Mouse (Mus musculus) fat pad, adult 2 months (tissue): ENCODE measurements around the gene Ankrd34b.

Source experiments
- DNase-seq: peaks from one replicate; pipeline ENCODE4 v3.0.0-alpha.2; 2011; ENCODE audit warnings: low read depth, low spot score; ENCODE audit errors: extremely low read depth

The Ankrd34b gene

DNA sequence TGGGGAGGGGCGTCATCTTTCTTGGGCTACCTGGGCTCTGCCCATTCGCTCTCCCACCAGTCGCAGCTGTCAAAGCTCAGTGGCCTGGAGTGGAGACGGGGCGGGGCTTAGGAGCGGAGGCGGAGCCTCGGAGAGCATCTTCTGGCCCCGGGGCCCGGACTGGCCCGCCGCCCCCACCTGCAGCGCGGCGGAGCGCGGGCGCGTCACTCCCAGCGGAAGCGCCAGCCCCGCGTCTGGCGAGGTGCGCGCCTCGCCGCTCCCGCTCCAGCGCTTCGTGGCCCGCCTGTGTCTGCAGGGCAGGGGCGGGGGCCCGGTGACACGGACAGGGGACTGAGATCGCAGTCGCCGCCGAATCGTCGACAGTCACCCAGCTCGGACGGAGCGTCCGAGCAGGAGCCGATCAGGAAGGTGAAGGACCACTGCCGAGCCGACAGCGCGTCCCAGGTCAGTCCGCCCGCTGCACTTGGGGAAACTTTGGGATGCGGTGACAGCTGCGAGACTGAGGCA is at the start of gene Ankrd34b:
Gene Ankrd34b, plus strand, starts transcription at position 139 of the 507 bp plus-strand sequence.
- no peak for DNase-seq

DNA sequence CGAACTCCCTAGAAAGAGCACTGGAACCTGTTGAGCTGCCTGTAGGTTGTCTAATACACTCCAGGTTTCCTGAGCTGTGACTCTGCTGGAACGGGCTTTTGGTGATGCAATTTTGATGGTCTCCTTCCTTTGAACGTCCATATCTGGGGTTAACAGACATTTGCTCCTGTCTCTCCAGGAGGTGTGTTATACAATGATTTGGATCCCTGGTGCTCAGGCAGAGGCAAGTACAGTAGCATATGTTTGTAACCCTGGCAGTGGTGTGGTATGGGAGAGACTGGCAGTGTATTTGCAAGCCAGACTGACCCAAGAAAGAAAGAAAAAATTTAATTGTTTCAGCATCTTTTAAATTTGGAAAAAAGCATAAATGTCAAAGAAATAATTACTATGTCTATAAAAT is 38.3 kb upstream of the Ankrd34b start:
- no peak for DNase-seq

DNA sequence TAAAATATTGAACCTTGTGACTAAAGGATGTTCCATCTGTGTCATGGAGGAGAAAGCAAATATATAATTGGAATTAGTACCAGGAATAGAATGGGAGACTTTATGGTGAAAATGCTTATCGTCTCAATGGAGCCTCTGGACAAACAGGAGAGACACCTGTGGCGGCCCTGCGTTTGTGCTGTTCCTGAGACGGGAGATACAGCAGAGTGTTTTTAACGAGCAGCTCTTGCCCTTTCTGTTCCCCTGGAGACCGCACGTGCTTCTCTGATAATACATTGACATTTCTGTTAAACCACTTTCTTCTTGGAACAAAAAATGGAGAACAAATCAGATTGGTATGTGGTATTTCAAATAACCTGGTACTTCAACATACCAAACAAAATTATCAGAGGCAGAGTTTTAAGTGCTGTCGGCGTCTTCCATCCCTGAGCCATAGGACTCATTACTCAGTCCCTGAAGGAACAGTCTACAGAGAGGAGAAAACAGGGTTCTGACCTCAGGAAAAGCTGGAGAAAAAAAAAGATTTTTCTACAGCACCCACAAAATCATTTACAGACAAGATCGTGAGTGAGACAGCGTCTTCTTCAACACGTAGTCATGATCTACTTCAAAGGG is 32.5 kb upstream of the Ankrd34b start:
- DNase-seq, result no peak

DNA sequence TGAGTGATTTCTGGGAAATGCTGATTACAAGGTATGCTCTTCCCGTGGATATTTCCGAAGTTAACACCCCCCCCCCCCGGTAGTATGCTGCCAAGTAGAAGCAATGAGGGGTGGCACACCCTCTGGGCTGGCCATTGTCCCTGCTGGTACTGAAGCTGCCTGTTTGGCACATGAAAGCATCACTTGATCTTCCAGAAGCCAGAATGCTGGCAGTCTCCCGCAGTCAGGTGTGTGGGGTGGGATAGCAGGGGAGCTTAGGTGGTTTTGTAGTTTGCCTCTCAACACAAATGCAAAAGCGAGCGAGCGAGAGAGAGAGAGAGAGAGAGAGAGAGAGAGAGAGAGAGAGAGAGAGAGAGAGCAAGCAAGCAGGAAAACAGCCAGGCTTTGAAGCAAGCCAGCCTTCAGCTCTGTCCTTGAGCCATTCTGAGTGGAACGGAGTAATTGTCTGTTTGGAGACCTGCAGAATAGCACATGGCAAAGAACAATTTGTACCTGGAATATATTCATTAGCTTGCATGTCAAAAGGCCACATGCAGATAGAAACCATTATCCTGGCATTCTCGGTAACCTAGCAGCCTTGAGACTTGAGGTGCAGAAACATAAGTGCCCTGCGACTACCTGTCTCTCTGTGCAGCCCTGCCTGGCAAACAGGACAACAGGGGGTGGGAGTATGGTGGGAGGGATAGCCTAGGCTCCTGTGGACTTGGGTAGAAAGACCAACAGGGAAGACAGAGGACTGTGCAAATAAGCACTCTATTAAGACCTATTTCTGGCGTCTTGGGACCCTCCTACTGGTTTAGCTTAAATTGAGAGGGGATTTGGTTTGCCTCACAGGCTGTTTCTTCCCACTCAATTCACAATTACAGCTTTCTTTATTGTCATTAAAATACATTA is 27.0 kb upstream of the Ankrd34b start:
- DNase-seq, result no peak

DNA sequence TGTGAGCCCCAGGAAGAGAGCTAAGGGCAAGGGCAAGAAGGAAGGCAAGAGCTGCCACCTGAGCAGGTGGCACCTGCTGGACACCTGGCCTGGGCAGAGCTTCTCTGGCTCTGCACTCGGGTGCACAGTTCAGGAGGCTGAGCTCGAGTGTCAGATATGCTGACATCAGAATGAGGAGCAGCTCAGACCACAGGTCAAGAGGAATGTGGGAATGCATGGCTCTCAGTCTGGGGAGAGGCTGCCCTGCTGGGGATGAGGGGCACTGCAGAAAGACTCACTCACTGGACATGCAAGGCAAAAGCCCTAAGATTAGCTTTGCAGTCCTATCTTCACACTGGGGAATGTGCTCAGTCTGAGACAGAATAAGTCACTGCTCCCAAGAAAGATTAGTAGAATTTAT is 23.6 kb upstream of the Ankrd34b start:
- no peak for DNase-seq

DNA sequence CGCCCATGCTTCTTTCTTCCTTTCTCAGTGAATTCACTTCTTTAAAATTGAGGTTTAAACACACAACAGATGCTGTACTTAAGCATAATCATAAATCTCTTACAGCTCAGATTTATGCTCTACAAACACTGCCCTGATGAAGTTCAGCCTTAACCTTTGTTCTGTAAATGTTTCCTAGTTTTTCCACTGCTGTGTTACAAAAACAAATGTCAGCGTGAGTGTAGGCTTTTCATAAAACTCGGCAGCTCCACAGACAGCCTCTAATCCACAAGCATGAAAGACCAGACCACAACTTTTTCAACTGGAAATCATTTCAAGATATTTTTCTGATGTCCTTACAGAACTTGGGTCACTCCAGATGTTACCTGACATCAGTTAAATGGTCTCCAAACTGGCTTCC is 22.2 kb upstream of the Ankrd34b start:
- DNase-seq, result no peak

DNA sequence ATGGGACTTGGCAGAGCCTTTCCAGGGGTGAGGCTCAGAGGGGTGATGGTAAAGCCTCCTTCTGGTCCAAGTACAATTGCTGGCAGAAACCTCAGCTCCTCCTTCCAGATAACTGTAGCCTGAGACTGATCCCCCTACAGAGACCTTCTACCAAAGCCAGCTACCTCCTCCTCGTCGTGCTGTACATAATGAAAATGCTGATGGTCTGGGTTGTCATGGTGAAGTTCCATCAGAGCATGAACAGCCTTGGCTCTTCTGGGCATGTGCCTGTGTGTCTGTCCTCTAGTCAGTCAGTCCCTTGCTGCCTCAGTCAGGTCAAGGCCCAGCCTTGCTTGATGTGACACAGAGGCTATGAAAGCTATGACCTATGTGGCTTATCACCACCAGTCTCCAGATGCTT is 15.2 kb upstream of the Ankrd34b start:
- DNase-seq, result no peak

DNA sequence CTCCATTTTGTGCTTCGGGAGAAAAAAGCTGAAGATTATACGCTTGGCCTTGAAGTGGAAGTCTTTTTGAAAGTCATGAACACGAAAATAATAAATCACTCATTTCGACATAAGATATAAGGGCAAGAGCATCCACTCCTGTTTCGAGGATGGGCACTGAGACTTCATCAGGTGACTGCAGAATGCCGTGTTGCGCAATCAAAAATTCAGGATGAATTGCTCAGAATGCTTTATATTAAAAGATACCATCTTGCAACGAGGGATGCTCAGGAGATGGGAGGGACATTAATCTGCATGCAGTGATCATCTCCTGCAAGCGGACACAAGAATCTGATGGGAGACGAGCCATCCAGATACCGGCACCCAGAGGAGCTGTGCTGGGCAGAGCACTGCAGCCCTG is 6.1 kb upstream of the Ankrd34b start:
- no peak for DNase-seq

DNA sequence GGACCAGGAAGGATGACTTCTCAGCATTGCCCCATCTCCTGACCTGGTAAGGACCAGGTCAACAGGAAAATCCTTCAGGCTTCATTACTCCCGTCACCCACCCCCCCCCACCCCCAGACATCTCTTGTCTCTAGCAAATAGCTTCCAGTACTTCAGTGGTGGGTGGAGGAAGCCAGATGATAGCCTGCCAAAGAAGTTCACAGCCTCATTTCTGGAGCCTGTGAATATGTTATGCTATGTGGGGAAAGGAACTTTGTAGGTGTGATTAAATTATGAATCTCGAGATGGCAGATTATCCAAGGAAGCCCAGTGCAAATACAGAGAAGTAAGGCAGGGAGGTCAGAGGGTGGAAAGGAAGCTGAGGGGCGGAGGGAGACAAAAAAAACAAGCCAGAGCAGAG is 2.0 kb upstream of the Ankrd34b start:
- DNase-seq, result no peak

DNA sequence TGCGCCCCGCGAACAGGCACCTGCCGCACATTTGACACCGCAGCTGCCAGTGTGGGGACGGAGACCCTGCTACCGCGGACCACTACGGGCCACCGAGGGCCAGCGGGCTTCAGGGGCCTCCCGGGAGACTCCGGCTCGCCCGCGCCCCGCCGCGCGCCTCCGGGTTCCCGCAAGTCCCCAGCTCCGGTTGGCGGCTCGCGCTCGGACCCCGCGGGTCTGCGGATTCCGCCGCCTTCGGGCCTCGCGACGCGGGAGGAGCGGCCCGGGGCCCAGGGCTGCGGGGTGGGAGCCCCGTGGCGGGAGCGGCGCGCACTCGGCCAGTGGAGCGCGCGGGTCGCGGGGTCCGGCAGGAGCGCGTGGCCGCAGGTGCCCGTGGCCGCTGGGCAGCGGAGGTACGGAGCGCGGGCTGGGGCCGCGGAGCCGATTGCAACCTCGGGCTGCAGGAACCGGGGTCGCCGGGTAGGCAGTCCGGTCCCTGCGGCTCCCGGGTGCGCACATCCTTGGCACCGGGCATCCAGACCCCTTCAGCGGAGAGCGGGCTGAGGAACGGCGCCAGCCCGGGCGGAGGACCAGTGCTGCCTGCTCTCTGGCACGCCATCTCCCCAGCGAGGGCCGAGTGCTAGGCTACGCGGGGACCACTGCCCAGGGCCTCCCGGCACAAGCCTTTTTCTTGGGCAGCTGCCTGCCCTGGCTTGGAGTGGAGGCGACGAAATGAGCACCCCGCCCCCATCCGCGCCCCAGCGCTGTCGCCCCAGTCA is 777 bp downstream of the Ankrd34b start:
- DNase-seq, result no peak

DNA sequence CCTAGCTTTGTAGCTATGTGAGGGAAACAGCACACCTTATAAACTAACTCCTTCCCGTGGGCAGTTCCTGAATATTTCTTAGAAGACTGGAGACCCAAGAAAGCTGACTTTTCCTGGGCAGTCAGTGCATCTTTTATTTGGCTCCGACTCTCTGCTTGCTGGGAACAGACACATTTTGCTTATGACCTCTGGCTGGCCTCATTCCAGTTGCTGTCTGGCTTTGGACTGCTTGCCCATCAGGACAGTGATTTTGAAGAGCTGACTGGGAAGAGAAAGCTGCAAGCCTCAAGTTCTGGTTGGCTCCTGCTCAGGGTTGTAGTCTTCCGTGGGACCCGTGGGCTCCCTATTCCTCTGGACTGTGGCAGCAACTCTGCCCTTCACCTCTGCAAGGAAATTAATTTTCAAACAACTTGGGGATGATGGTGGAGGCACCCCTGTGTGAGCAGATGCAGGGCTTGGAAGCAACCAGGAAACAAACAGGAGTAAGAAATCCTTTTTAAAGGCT is 1.7 kb downstream of the Ankrd34b start:
- DNase-seq, result no peak

DNA sequence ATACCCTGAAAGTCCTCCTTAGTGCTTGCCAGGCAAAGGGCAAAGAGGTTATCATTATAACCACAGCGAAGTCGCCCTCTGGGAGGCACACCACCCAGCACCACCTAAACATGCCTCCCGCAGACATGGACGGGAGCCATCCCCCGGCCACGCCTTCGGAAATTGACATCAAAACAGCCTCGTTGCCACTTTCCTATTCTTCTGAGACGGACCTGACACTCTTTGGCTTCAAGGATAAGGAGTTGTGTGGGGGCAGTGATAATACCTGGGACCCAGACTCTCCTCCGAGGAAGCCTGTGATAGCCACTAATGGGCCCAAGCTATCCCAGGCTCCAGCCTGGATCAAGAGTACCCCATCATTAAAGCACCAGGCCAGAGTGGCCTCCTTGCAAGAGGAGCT is 13.0 kb downstream of the Ankrd34b start:
- DNase-seq, result no peak

DNA sequence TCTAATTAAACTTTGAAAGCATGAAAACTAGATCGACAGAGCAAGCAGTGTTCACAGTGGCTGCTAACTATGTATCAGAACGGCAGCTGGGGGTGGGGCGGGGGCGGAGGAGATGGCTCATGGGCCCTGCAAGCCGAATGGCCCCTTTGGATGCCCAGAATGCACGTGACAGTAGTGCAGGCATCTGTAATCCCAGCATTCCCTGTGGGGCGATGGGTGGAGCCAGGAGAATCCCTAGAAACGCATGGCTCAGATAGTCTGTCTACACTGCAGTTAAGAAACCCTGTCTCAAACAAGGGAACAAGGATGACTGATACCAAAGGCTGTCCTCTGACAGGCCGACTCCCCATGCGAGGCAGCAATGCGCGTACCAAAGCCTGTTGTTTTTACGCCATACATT is 14.6 kb downstream of the Ankrd34b start:
- no peak for DNase-seq

DNA sequence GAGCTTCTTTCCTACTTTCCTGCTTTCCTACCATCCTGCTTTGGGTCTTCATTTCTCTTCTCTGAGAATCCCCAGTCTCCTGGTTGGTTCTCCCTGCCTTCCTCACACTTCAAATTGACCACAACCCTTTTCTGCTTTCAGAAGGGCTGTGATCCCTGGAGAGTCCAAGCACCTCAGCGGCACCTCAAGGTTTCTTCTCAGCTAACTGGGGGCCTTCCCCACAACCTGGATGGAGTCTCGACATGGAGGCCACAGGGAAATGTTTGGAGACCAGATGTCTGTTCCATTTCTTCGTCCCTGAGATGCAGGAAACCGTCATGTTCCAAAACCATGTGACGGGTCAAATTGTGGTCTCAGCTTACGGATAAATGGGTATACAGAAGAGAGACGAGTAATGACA is 21.2 kb downstream of the Ankrd34b start:
- DNase-seq, result no peak

DNA sequence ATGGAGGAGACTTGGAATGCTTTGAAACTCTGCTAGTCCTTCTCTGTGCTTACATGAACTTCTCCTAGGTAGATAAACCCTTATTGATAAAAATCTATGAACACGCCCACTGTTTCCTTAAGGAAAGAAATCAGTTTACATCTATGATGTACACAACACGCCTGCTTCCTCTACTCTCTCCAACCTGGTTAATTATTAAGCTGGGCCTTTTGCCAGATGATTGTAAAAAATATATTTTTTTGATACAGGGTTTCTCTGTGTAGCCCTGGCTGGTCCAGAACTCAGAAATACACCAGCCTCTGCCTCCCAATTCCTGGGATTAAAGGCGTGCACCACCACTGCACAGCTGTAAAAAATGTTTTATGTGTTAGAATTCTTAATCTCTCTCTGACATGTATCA is 39.0 kb downstream of the Ankrd34b start:
- DNase-seq, result no peak

DNA sequence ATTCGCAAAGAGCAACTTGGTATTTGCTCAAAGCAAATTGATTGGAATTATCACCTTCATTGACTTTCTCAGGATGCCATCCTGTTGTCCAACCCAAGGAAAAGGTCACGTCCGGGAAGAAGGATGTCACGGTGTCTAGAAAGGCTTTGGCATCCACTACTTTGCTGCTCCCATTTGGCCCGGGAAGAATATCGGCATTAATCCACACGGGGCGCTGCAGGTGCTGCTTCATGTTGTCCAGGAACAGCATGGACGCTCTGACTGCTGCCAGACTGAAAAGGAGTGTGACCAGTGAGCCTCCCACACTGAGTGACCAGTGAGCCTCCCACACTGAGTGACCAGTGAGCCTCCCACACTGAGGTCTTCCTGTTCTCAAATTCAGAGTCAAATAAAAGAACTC is 42.2 kb downstream of the Ankrd34b start:
- DNase-seq, result no peak

DNA sequence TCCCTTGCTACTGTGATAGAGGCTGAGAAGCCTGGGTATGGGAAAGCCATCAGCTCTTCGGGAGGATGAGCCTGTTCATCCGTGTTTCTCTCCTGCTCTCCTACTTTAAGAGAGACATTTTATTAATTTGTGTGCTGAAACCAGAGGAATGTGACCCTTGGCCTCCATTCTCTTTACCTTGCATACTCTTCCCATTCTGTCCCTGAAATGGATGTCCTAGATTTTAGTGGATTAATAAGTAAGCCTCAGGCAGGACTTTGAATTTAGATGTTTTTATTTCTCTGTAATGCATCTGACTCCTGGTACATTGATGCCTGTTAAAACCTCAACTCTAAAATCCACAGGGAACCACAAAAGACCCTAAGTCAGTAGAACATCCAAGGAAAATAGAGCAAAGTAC is 43.7 kb downstream of the Ankrd34b start:
- DNase-seq, result no peak

DNA sequence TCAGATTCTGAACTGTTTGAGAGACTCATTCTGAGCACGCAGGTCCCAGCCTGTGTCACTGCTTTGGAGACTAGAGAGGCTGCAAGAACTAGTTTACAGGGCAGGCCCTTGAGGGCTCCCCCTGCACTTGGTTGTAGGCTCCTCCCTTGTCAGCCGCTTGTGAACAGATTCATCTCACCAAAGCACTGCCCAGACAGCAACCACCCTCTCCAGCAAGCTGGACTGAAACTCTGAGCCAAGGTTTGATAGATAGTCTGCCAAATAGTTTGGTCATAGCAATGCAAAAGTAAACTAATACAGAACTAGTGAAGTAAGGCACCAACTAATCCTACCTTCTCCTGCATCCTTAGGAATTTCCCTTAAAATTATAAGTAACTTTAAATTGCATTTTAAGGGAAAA is 44.5 kb downstream of the Ankrd34b start:
- no peak for DNase-seq

DNA sequence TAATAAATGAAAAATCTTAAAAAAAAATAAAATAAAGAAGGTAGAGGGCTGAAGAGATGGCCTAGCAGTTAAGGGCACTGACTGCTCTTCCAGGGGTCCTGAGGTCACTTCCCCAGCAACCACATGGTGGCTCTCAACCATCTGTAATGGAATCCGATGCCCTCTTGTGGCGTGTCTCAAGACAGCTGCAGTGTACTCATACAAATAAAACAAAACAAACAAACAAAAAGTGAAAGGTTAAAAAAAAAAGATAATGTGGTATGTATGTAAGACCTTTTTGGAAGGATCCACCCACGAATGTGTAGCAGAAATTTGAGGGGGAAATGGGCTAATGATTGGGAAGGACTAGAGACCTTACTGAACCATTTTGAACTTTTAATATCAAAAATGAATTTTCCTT is 57.7 kb downstream of the Ankrd34b start:
- no peak for DNase-seq

DNA sequence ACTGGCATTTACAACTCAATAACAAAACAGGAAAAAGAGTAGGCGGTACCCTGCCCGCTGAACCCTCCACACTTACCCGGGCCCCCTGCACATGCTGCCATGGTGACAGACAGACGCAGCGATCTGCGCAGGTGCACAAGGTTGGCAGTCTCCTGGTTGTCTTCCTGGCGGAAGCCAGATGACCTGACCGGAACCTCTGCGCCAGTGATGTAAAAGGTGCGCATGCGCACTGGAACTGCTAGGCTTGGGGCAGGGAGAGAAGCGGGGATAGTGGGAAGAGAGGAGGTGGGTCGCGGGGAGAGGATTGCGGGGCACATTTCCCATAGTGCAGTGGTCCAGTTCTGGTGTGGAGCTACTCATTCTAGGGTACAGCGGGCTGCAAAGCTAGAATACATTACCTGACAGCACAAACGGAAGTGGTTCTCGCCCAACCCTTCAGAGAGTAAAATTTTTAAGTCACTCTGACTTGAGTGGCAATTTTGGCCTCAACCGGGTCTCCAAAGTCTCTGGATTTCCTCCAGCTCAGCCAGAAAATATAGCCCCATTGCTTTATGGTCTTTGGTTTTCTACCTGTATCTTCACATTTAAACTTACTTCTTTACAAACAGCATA is 58.3 kb downstream of the Ankrd34b start, which contains the start of gene Fam151b:
Gene Fam151b, minus strand, starts transcription at position 164 of the 612 bp plus-strand sequence.
- DNase-seq, result peak; percentile 47

DNA sequence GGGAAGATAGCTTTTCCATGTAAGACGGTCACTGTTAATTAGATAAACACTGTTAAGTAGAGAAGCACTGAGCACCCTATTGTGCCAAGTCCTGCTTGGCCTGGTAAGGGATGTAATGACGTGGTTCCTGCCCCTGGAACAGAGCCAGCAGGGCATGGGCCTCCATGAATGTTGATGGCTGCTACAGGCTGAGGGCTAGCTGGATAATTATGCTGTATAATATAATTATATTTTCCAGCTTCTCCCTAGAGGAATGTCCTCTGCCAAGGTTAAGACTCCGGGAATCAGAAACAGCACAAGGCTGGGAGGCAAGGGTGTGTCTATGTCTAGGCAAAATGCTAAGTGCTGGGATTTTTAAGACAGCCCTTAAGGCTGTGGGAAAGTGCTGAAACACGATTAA is 65.1 kb downstream of the Ankrd34b start:
- no peak for DNase-seq
